Mouse (Mus musculus): Measurements from ENCODE around the gene Npas1.

- TF ChIP-seq EP300 (IDR thresholded peaks at IDR 0.05; ENCODE audit: low read depth) (no peak), CTCF (IDR thresholded peaks at IDR 0.05; ENCODE audit: low read depth) (no peak)
Observed at GRCm38 (mm10) chr7:16417141-16417771, 60.3 kb downstream of the Npas1 start.
